Mouse (Mus musculus) cerebellum, adult 2 months (tissue): ENCODE measurements around the gene Prr14l. TPM values are rescaled to one million over a fixed set of nuclear protein-coding genes. Genes with fewer than 3 reads are reported as not detected.
"Not testable (repeated sequence)": the region's sequence is repeated elsewhere in the genome, so short reads cannot be mapped to it uniquely, and the experiment has no call there.

Source experiments
- DNase-seq, 2 experiments: peaks; one replicate each; pipeline ENCODE4 v3.0.0; 2021
- H3K27ac ChIP-seq: fragments of 200-500 bp; 2 replicates; pipeline ENCODE4 v1.5.1; 2012; ENCODE audit warnings: low read length, control low read depth, inconsistent platforms; ENCODE audit not compliant: insufficient read depth
- H3K27me3 ChIP-seq: fragments of 200-500 bp; 2 replicates; pipeline ENCODE4 v1.6.1; 2012; ENCODE audit warnings: inconsistent platforms, mild to moderate bottlenecking, low read length, moderate library complexity; ENCODE audit not compliant: control insufficient read depth, insufficient read depth
- H3K4me1 ChIP-seq: fragments of 200-500 bp; 2 replicates; pipeline ENCODE4 v1.6.1; 2011; ENCODE audit warnings: low read length; ENCODE audit not compliant: control insufficient read depth, insufficient read depth
- H3K4me3 ChIP-seq: fragments of 200-500 bp; replicated peaks from 2 replicates; pipeline ENCODE3; 2011; ENCODE audit warnings: mild to moderate bottlenecking, low read depth, low read length, control low read depth; ENCODE audit not compliant: insufficient read depth
- CTCF ChIP-seq: fragments of 200-500 bp; IDR thresholded peaks from 2 replicates; pipeline ENCODE4 v1.5.1; 2011; ENCODE audit warnings: low read depth, mild to moderate bottlenecking, control low read depth, low read length, moderate library complexity, borderline replicate concordance; ENCODE audit not compliant: insufficient read depth
- POLR2A ChIP-seq: fragments of 200-500 bp; IDR thresholded peaks from 2 replicates; pipeline ENCODE4 v1.6.1; 2011; ENCODE audit warnings: low read length, control low read depth, borderline replicate concordance; ENCODE audit not compliant: insufficient read depth
- WGBS: fragments of 180-500 bp; shearing (Covaris S2); methylation state at CpG from one replicate; pipeline ENCODE4 v1.1.7; 2018; 5-methylcytosine and 5-hydroxymethylcytosine counted together
- polyA plus RNA-seq: library from polyadenylated mRNA; depleted of rRNA; stranded (reverse); fragments of >200 nt; gene quantifications from 2 replicates; pipeline ENCODE4 v1.2.3, GENCODE M21; 2012

The Prr14l gene
- polyA plus RNA-seq, 1 experiment: 18.4 TPM

GRCm38 (mm10) chr5:32857781-32858220 is 3.7 kb upstream of the Prr14l start:
- peak overlapping the region; percentile 74 for H3K4me3 ChIP-seq
- DNase-seq: peak; percentile 67 to 73
- no peaks in the 10 kb centered on the region for H3K27me3 ChIP-seq
- TF ChIP-seq CTCF (no peak; the same call in 1 of the 2 replicates), POLR2A (peak; percentile 47; the same call in 1 of the 2 replicates)
- 3% methylated on average over 6 of the region's 6 CpGs for WGBS
- H3K27ac ChIP-seq: no peak overlapping the region
- no peaks in the 10 kb centered on the region for H3K4me1 ChIP-seq

- DNase-seq, H3K27ac ChIP-seq, H3K4me3 ChIP-seq, H3K27me3 ChIP-seq, H3K4me1 ChIP-seq: not testable (repeated sequence)
- WGBS: 90% methylated on average over 3 of the region's 3 CpGs
Observed at GRCm38 (mm10) chr5:32855274-32855673, 1.2 kb upstream of the Prr14l start.

- 95% methylated on average over 4 of the region's 4 CpGs for WGBS
- Histone ChIP-seq H3K27ac (no peak overlapping the region), H3K4me1 (peaks cover 5% of the 10 kb centered on the region; the same call in 1 of the 2 replicates), H3K27me3 (no peaks in the 10 kb centered on the region), H3K4me3 (no peak overlapping the region)
- TF ChIP-seq POLR2A: no peak
- no peak for TF ChIP-seq CTCF
- no peak for DNase-seq
Observed at GRCm38 (mm10) chr5:32854818-32855217, 762 bp upstream of the Prr14l start.

- H3K4me3 ChIP-seq: no peak overlapping the region
- peaks cover 5% of the 10 kb centered on the region; the same call in 1 of the 2 replicates for H3K4me1 ChIP-seq
- TF ChIP-seq CTCF (no peak), POLR2A (no peak)
- DNase-seq: no peak
- 48% methylated on average over 6 of the region's 6 CpGs for WGBS
- H3K27ac ChIP-seq: no peak overlapping the region
- H3K27me3 ChIP-seq: no peaks in the 10 kb centered on the region
Observed at GRCm38 (mm10) chr5:32852026-32852425, 2.0 kb downstream of the Prr14l start.

- not testable (repeated sequence) for H3K4me3 ChIP-seq, H3K27ac ChIP-seq, DNase-seq, H3K27me3 ChIP-seq, H3K4me1 ChIP-seq
- WGBS: 96% methylated on average over 3 of the region's 3 CpGs
Observed at GRCm38 (mm10) chr5:32849580-32849979, 4.5 kb downstream of the Prr14l start.

- Histone ChIP-seq H3K4me1 (peaks cover 5% of the 10 kb centered on the region; the same call in 1 of the 2 replicates), H3K4me3 (no peak overlapping the region), H3K27ac (no peak overlapping the region), H3K27me3 (no peaks in the 10 kb centered on the region)
- WGBS: 92% methylated on average over 3 of the region's 3 CpGs
- TF ChIP-seq CTCF (no peak), POLR2A (no peak)
- no peak for DNase-seq
Observed at GRCm38 (mm10) chr5:32849178-32849577, 4.9 kb downstream of the Prr14l start.

GRCm38 (mm10) chr5:32840029-32840428 is 14.0 kb downstream of the Prr14l start:
- no peak for DNase-seq
- Histone ChIP-seq H3K4me3 (no peak overlapping the region), H3K27ac (no peak overlapping the region), H3K27me3 (no peaks in the 10 kb centered on the region), H3K4me1 (peaks cover 3% of the 10 kb centered on the region)
- TF ChIP-seq CTCF (no peak), POLR2A (no peak)
- 96% methylated on average over 2 of the region's 2 CpGs for WGBS

GRCm38 (mm10) chr5:32836976-32837375 is 17.1 kb downstream of the Prr14l start:
- 12% methylated on average over 5 of the region's 5 CpGs for WGBS
- TF ChIP-seq CTCF (no peak), POLR2A (no peak)
- no peaks in the 10 kb centered on the region for H3K27me3 ChIP-seq
- H3K27ac ChIP-seq: peak overlapping the region; percentile 7; the same call in 1 of the 2 replicates
- no peak overlapping the region for H3K4me3 ChIP-seq
- DNase-seq: peak; percentile 30 to 60
- peaks cover 3% of the 10 kb centered on the region for H3K4me1 ChIP-seq

GRCm38 (mm10) chr5:32834497-32834896 is 19.6 kb downstream of the Prr14l start:
- TF ChIP-seq POLR2A: no peak
- no peak for TF ChIP-seq CTCF
- DNase-seq: no peak
- Histone ChIP-seq H3K4me1 (peaks cover 3% of the 10 kb centered on the region), H3K27ac (no peak overlapping the region), H3K27me3 (no peaks in the 10 kb centered on the region), H3K4me3 (no peak overlapping the region)
- 89% methylated on average over 1 of the region's 1 CpGs for WGBS
